In genomic region chr8:35300881-35301521, GRCm38 (mm10) we compare ENCODE assay signal across 10 mouse cellular contexts.
DNase-seq lines count a peak whose midpoint lies in the region; ATAC-seq and TF ChIP-seq lines count a peak whose summit lies in the region.
"Had no signal": no experiment of that assay in that cellular context is flagged by ENCODE, and none has a peak within 500 bp of the region (broad histone marks: within the 10 kb centered on the region; RNA-seq: fewer than 3 reads in every experiment).

No protein-coding gene starts in this region.

- DNase-seq in forebrain, embryonic 10.5 days (ENCODE audit: extremely low spot score, low spot score) = no peak
- peak; percentile 30 for DNase-seq in heart, embryonic 10.5 days (ENCODE audit: low spot score)
- DNase-seq in right cerebral cortex, postnatal 25 days = peak; percentile 21
- no peak for DNase-seq in thymus, adult 2 months
- no peak for DNase-seq in spleen, postnatal 36 days (ENCODE audit: low spot score in 2 of 2)

- no peak overlapping the region for H3K9ac ChIP-seq in forebrain, embryonic 12.5 days
- H3K9ac ChIP-seq in midbrain, embryonic 15.5 days = no peak overlapping the region
- no peak overlapping the region for H3K9ac ChIP-seq in midbrain, embryonic 13.5 days (replicated peaks)
- H3K9ac ChIP-seq: embryonic facial prominence, embryonic 12.5 days had no signal

- no peak overlapping the region for H3K4me2 ChIP-seq in forebrain, embryonic 12.5 days
- H3K4me2 ChIP-seq in midbrain, embryonic 15.5 days = no peak overlapping the region
- no peak overlapping the region for H3K4me2 ChIP-seq in midbrain, embryonic 13.5 days (replicated peaks)
- H3K4me2 ChIP-seq: embryonic facial prominence, embryonic 12.5 days had no signal

- peaks cover 13% of the 10 kb centered on the region for H3K9me3 ChIP-seq in forebrain, embryonic 12.5 days
- H3K9me3 ChIP-seq in forebrain, embryonic 10.5 days = peaks cover 12% of the 10 kb centered on the region; the same call in 1 of the 2 replicates
- H3K9me3 ChIP-seq in midbrain, embryonic 15.5 days = no peaks in the 10 kb centered on the region
- H3K9me3 ChIP-seq in midbrain, embryonic 13.5 days = peaks cover 5% of the 10 kb centered on the region; the same call in 1 of the 2 replicates
- peaks cover 8% of the 10 kb centered on the region; the same call in 1 of the 2 replicates for H3K9me3 ChIP-seq in heart, embryonic 10.5 days

- H3K36me3 ChIP-seq in forebrain, embryonic 12.5 days (replicated peaks) = no peaks in the 10 kb centered on the region
- no peaks in the 10 kb centered on the region for H3K36me3 ChIP-seq in forebrain, embryonic 10.5 days (replicated peaks)
- no peaks in the 10 kb centered on the region for H3K36me3 ChIP-seq in midbrain, embryonic 15.5 days (replicated peaks)
- H3K36me3 ChIP-seq in midbrain, embryonic 13.5 days = no peaks in the 10 kb centered on the region
- H3K36me3 ChIP-seq in heart, embryonic 10.5 days = no peaks in the 10 kb centered on the region
- H3K36me3 ChIP-seq in thymus, adult 2 months (ENCODE audit: control insufficient read depth, insufficient read depth, low read length) = no peaks in the 10 kb centered on the region
- H3K36me3 ChIP-seq: embryonic facial prominence, embryonic 12.5 days had no signal

- ATAC-seq in forebrain, embryonic 12.5 days (ENCODE audit: low FRiP score) = peak; percentile 77; the same call in 1 of the 2 replicates
- 0 out of 2 replicates have a peak, but pooled peaks have one; percentile 56 for ATAC-seq in midbrain, embryonic 15.5 days (replicated peaks)
- no peak for ATAC-seq in midbrain, embryonic 13.5 days

- no peak overlapping the region for H3K4me3 ChIP-seq in forebrain, embryonic 12.5 days (replicated peaks)
- H3K4me3 ChIP-seq in forebrain, embryonic 10.5 days = no peak overlapping the region
- no peak overlapping the region for H3K4me3 ChIP-seq in midbrain, embryonic 15.5 days
- no peak overlapping the region for H3K4me3 ChIP-seq in midbrain, embryonic 13.5 days (replicated peaks)
- no peak overlapping the region for H3K4me3 ChIP-seq in heart, embryonic 10.5 days
- H3K4me3 ChIP-seq in thymus, adult 2 months (ENCODE audit: control insufficient read depth, insufficient read depth, low read length) = no peak overlapping the region
- H3K4me3 ChIP-seq: embryonic facial prominence, embryonic 12.5 days; left cerebral cortex, adult 2 months had no signal

- H3K4me1 ChIP-seq in forebrain, embryonic 12.5 days = no peaks in the 10 kb centered on the region
- H3K4me1 ChIP-seq in forebrain, embryonic 10.5 days = no peaks in the 10 kb centered on the region; the same call in 1 of the 2 replicates
- H3K4me1 ChIP-seq in midbrain, embryonic 15.5 days = no peaks in the 10 kb centered on the region
- H3K4me1 ChIP-seq in midbrain, embryonic 13.5 days (replicated peaks) = no peaks in the 10 kb centered on the region
- no peaks in the 10 kb centered on the region for H3K4me1 ChIP-seq in heart, embryonic 10.5 days
- H3K4me1 ChIP-seq in thymus, adult 2 months (replicated peaks; ENCODE audit: control insufficient read depth, insufficient read depth, low read length) = peaks cover 4% of the 10 kb centered on the region; the same call in 1 of the 2 replicates
- H3K4me1 ChIP-seq: embryonic facial prominence, embryonic 12.5 days had no signal

- TF ChIP-seq POLR2A in thymus, adult 2 months (IDR thresholded peaks at IDR 0.05; ENCODE audit: control insufficient read depth, extremely low read depth, insufficient read depth, low read length, poor library complexity) = no peak

- 58% methylated on average over 10 of the region's 10 CpGs for WGBS in forebrain, embryonic 12.5 days
- 87% methylated on average over 10 of the region's 10 CpGs for WGBS in forebrain, embryonic 10.5 days
- 72% methylated on average over 10 of the region's 10 CpGs for WGBS in midbrain, embryonic 15.5 days
- WGBS in midbrain, embryonic 13.5 days = 78% methylated on average over 10 of the region's 10 CpGs
- 66% methylated on average over 10 of the region's 10 CpGs for WGBS in heart, embryonic 10.5 days
- 95% methylated on average over 10 of the region's 10 CpGs for WGBS in thymus, adult 2 months

- TF ChIP-seq CTCF in thymus, adult 2 months (IDR thresholded peaks at IDR 0.05; ENCODE audit: borderline replicate concordance, control insufficient read depth, extremely low read depth, insufficient read depth, low read length, poor library complexity) = no peak

- H3K27ac ChIP-seq in forebrain, embryonic 12.5 days = no peak overlapping the region
- H3K27ac ChIP-seq in forebrain, embryonic 10.5 days = no peak overlapping the region
- no peak overlapping the region for H3K27ac ChIP-seq in midbrain, embryonic 15.5 days
- no peak overlapping the region for H3K27ac ChIP-seq in midbrain, embryonic 13.5 days
- H3K27ac ChIP-seq in heart, embryonic 10.5 days = no peak overlapping the region
- no peak overlapping the region for H3K27ac ChIP-seq in thymus, adult 2 months (ENCODE audit: control insufficient read depth, insufficient read depth, low read length)
- H3K27ac ChIP-seq: embryonic facial prominence, embryonic 12.5 days; left cerebral cortex, adult 2 months had no signal

- H3K27me3 ChIP-seq in forebrain, embryonic 12.5 days = peaks cover 5% of the 10 kb centered on the region; the same call in 1 of the 2 replicates
- no peaks in the 10 kb centered on the region for H3K27me3 ChIP-seq in forebrain, embryonic 10.5 days (ENCODE audit: poor library complexity, severe bottlenecking)
- H3K27me3 ChIP-seq in midbrain, embryonic 15.5 days (replicated peaks) = no peaks in the 10 kb centered on the region
- H3K27me3 ChIP-seq in midbrain, embryonic 13.5 days = no peaks in the 10 kb centered on the region
- no peaks in the 10 kb centered on the region for H3K27me3 ChIP-seq in heart, embryonic 10.5 days (ENCODE audit: insufficient read depth, poor library complexity, severe bottlenecking)
- no peaks in the 10 kb centered on the region for H3K27me3 ChIP-seq in thymus, adult 2 months (ENCODE audit: control insufficient read depth, insufficient read depth, low read length)
- H3K27me3 ChIP-seq: embryonic facial prominence, embryonic 12.5 days had no signal

Comparison
In these comparisons a context has a peak if more than half of its experiments do, and no peak if none do; other contexts are left out.
1. DNase-seq: peak in heart, embryonic 10.5 days (single experiment) and right cerebral cortex, postnatal 25 days (single experiment); none in forebrain, embryonic 10.5 days (single experiment), thymus, adult 2 months (single experiment) and spleen, postnatal 36 days (0 of 2).